Mouse (Mus musculus) midbrain, embryonic 13.5 days (tissue): ENCODE measurements around the gene Dstyk. TPM values are rescaled to one million over a fixed set of nuclear protein-coding genes. Genes with fewer than 3 reads are reported as not detected.

Experiments used
- ATAC-seq: fragments of 200-750 bp; cut with Nextera tagmentation; 2 replicates; pipeline ENCODE4 v1.8.0; 2017; ENCODE audit warnings: mild to moderate bottlenecking, moderate TSS enrichment, moderate library complexity
- H3K27ac ChIP-seq: fragments of 300-500 bp; sonication (generic); 2 replicates; pipeline ENCODE4 v1.5.1; 2015; ENCODE audit warnings: inconsistent platforms, mild to moderate bottlenecking, moderate library complexity
- H3K27me3 ChIP-seq: fragments of 300-500 bp; sonication (generic); 2 replicates; pipeline ENCODE4 v1.6.1; 2015; ENCODE audit warnings: mild to moderate bottlenecking, inconsistent platforms
- H3K36me3 ChIP-seq: fragments of 300-500 bp; sonication (generic); 2 replicates; pipeline ENCODE4 v1.6.1; 2015; ENCODE audit warnings: mild to moderate bottlenecking, inconsistent platforms
- H3K4me1 ChIP-seq: fragments of 300-500 bp; sonication (generic); replicated peaks from 2 replicates; pipeline ENCODE4 v1.6.1; 2015; ENCODE audit warnings: inconsistent platforms
- H3K4me2 ChIP-seq: fragments of 300-500 bp; sonication (generic); replicated peaks from 2 replicates; pipeline ENCODE4 v1.6.1; 2015; ENCODE audit warnings: moderate library complexity, mild to moderate bottlenecking, inconsistent platforms
- H3K4me3 ChIP-seq: fragments of 300-500 bp; sonication (generic); replicated peaks from 2 replicates; pipeline ENCODE4 v1.5.1; 2015; ENCODE audit warnings: mild to moderate bottlenecking, inconsistent platforms
- H3K9ac ChIP-seq: fragments of 300-500 bp; sonication (generic); replicated peaks from 2 replicates; pipeline ENCODE4 v1.6.1; 2015; ENCODE audit warnings: mild to moderate bottlenecking, inconsistent platforms
- H3K9me3 ChIP-seq: fragments of 300-500 bp; sonication (generic); 2 replicates; pipeline ENCODE4 v1.6.1; 2016; ENCODE audit warnings: mild to moderate bottlenecking, inconsistent platforms
- WGBS: fragments of 180-500 bp; shearing (Covaris S2); methylation state at CpG from one replicate; pipeline ENCODE4 v1.1.7; 2015; 5-methylcytosine and 5-hydroxymethylcytosine counted together
- polyA plus RNA-seq: library from polyadenylated mRNA; unstranded; fragments of >200 nt; fragmentation: Nextera tagmentation; extraction: Ambion mirVana; gene quantifications from 2 replicates; pipeline ENCODE4 v1.2.1, GENCODE M21; 2015

Gene Dstyk
- polyA plus RNA-seq, 1 experiment from 2014 or later: 12.9 TPM

DNA sequence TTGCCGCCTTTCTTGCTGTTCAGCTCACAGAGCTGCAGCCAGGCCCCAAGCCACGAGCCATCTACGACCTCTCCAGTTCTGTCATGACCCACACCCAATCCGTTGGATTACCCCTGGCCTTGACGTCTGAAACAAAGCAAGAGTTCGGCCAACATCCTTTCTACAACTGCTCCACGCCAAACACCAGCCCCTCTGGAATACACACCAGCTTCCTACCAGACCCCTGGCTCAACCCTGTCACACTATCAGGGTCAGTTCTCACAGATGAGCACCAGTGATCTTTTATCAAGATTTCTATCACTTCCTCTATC lies 40.3 kb upstream of the Dstyk start:
- 74% methylated on average over 7 of the region's 7 CpGs for WGBS
- Histone ChIP-seq H3K9me3 (no peaks in the 10 kb centered on the region), H3K4me1 (peaks cover 58% of the 10 kb centered on the region), H3K27me3 (no peaks in the 10 kb centered on the region), H3K4me3 (no peak overlapping the region), H3K36me3 (peaks cover 39% of the 10 kb centered on the region), H3K27ac (peak overlapping the region; percentile 37; the same call in 1 of the 2 replicates), H3K4me2 (no peak overlapping the region), H3K9ac (no peak overlapping the region; the same call in 1 of the 2 replicates)
- ATAC-seq: no peak

DNA sequence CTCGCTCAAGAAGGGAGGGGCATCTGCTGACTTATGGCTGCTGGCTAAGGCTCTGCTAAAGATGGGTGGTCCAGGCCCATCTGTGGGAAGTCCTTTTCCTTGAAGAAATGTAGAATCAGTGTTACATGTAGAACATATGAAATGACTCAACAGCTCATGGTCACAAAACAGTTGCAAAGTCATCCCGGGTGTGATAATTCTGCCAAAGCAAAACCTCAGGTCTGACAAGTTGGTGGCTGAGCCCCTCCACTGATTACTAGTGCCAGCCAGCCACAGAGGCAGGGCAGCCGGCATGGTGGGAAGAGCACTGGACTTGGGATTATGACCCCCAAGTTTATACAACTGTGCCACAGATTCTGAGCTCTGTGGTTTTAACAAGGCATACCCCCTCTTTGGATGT lies 39.5 kb upstream of the Dstyk start:
- Histone ChIP-seq H3K27me3 (no peaks in the 10 kb centered on the region), H3K4me2 (no peak overlapping the region), H3K36me3 (peaks cover 39% of the 10 kb centered on the region), H3K4me3 (no peak overlapping the region), H3K27ac (no peak overlapping the region), H3K9me3 (no peaks in the 10 kb centered on the region), H3K4me1 (peaks cover 51% of the 10 kb centered on the region), H3K9ac (no peak overlapping the region)
- ATAC-seq: no peak
- 88% methylated on average over 3 of the region's 3 CpGs for WGBS

DNA sequence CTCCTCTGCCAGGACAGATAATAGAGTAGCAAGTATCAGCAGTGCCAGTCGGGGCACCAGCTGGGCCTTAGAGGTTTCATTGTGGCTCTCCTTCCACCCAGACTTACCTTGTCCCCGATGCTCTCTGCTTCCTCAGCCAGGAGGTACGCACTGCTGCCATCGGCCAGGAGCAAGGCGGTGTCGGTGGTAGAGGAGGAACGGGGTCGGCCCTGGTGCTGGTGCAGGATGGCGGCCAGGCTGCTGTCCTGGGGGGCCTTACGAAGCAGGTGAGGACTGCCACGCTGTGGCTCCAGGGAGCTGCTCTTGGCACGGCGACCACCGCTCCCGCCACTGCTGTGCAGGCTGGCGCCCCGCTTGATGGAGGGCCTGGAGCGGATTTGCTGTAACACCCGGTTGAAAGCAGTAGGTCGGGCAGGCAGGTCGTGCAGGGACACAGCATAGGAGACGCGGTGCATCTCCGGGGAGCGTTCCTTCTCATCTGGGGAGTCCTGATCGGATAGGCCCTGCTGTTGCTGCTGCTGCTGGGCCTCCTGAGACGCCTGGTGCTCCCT lies 36.7 kb upstream of the Dstyk start:
- H3K27ac ChIP-seq: no peak overlapping the region
- H3K4me2 ChIP-seq: no peak overlapping the region
- peaks cover 39% of the 10 kb centered on the region for H3K36me3 ChIP-seq
- H3K27me3 ChIP-seq: no peaks in the 10 kb centered on the region
- no peak overlapping the region for H3K9ac ChIP-seq
- H3K4me1 ChIP-seq: peaks cover 42% of the 10 kb centered on the region
- no peaks in the 10 kb centered on the region for H3K9me3 ChIP-seq
- no peak for ATAC-seq
- no peak overlapping the region for H3K4me3 ChIP-seq
- 87% methylated on average over 27 of the region's 27 CpGs for WGBS

DNA sequence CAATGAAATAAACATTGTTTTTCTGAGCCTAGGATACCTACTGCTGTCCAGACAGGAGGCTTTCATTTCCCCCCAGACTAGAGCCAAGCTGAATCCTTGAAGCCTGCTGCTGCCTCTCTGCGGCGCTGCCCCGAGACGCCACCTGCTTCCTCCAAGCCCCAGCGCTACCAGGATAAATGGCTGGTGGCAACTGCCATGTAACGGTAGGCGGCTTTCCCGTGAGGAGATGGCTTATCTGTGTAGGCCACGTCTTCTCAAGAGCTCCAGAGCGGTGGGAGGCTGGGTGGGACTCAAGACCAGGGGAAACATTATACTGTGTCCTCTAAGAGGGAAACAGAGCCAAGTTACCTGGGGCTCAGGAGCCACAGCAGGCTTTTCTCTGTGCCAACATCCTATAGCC lies 35.4 kb upstream of the Dstyk start:
- Histone ChIP-seq H3K36me3 (peaks cover 39% of the 10 kb centered on the region), H3K4me2 (no peak overlapping the region), H3K9ac (no peak overlapping the region), H3K4me3 (no peak overlapping the region), H3K27ac (0 out of 2 replicates have a peak overlapping the region, but pooled peaks have one; percentile 30), H3K27me3 (no peaks in the 10 kb centered on the region), H3K9me3 (no peaks in the 10 kb centered on the region), H3K4me1 (peaks cover 43% of the 10 kb centered on the region)
- no peak for ATAC-seq
- WGBS: 66% methylated on average over 10 of the region's 10 CpGs

DNA sequence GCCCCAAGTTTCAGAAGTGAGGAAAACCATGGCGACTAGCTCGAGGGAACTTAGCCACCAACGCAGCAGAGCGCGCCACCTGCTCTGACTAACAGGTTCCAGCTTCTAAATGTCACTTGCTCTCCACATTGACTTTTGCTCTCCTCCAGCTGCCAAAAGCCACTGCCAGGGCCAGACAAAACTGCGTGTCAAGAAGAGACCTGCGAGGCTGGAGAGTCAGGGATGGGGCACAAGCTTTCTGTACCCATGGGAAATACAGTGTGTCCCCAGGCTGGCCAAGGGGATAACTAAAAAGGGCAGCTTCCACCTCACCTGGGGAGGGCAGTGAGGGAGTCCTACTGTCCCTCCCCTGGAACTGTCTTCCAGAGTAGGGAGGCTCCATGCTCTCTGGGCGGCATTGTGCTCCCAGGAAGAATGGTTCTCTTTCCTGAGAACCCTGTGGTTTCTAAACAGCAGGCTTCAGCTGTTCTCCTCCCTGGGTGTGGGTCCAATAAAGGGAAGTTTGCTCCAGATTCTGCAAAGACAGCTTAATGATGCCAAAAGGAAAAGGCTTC lies 33.3 kb upstream of the Dstyk start:
- ATAC-seq: no peak
- 90% methylated on average over 8 of the region's 8 CpGs for WGBS
- H3K4me1 ChIP-seq: peaks cover 58% of the 10 kb centered on the region
- no peak overlapping the region for H3K9ac ChIP-seq
- H3K27ac ChIP-seq: 0 out of 2 replicates have a peak overlapping the region, but pooled peaks have one; percentile 15
- H3K36me3 ChIP-seq: peaks cover 22% of the 10 kb centered on the region
- H3K9me3 ChIP-seq: no peaks in the 10 kb centered on the region
- H3K4me2 ChIP-seq: no peak overlapping the region
- no peak overlapping the region for H3K4me3 ChIP-seq
- H3K27me3 ChIP-seq: no peaks in the 10 kb centered on the region

DNA sequence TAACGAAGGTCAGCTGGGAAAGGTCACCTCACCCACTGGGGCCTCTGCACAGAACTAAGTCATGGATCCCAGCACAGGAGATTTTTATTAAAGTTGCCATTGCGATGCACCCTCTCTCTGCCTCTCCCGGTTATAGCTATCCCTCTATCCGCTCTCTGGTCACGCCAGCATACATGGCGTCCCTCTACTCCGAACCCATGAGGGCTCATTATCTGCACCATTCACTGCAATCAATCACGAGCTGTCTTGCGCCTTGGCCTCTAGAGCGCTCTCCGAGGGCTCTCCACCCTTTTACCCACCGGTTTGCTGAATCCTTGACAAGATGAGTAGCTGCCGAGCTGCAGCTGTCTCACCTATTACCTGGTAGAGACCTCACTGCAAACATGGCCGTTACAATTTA lies 32.1 kb upstream of the Dstyk start:
- no peak for ATAC-seq

DNA sequence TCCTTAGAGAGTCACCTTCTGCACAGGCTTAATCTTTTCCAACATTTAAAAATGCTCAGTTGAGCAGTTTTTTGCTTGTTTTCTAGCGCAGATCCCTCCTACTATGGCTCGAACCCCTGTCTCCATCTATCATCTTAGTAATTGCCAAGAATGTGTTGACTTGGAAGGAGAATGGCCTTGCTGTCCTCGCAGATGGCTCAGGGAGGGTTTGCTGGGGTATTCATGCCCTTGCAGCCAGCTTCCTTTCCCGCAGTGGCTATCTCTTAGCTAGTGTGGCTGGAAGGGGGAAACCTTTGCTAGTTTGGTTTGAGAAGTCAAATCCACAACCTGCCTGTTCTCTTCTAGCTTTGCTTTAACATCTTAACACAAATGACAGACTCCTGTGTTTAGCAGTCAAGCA lies 31.6 kb upstream of the Dstyk start:
- H3K4me1 ChIP-seq: peaks cover 74% of the 10 kb centered on the region
- no peak for ATAC-seq
- H3K9me3 ChIP-seq: no peaks in the 10 kb centered on the region
- H3K4me2 ChIP-seq: 0 out of 2 replicates have a peak overlapping the region, but pooled peaks have one; percentile 25
- H3K9ac ChIP-seq: no peak overlapping the region
- H3K27me3 ChIP-seq: no peaks in the 10 kb centered on the region
- H3K27ac ChIP-seq: peak overlapping the region; percentile 45; the same call in 1 of the 2 replicates
- peaks cover 5% of the 10 kb centered on the region; the same call in 1 of the 2 replicates for H3K36me3 ChIP-seq
- 82% methylated on average over 4 of the region's 4 CpGs for WGBS
- H3K4me3 ChIP-seq: no peak overlapping the region

More for the DNA sequence above, 32.1 kb upstream of the Dstyk start:
- peak overlapping the region; percentile 42; the same call in 1 of the 2 replicates for H3K9ac ChIP-seq
- peaks cover 10% of the 10 kb centered on the region for H3K36me3 ChIP-seq
- WGBS: 59% methylated on average over 14 of the region's 14 CpGs
- H3K4me1 ChIP-seq: peaks cover 70% of the 10 kb centered on the region
- H3K27me3 ChIP-seq: no peaks in the 10 kb centered on the region
- no peaks in the 10 kb centered on the region for H3K9me3 ChIP-seq
- H3K4me3 ChIP-seq: no peak overlapping the region
- H3K4me2 ChIP-seq: peak overlapping the region; percentile 25; the same call in 1 of the 2 replicates
- H3K27ac ChIP-seq: peak overlapping the region; percentile 45

DNA sequence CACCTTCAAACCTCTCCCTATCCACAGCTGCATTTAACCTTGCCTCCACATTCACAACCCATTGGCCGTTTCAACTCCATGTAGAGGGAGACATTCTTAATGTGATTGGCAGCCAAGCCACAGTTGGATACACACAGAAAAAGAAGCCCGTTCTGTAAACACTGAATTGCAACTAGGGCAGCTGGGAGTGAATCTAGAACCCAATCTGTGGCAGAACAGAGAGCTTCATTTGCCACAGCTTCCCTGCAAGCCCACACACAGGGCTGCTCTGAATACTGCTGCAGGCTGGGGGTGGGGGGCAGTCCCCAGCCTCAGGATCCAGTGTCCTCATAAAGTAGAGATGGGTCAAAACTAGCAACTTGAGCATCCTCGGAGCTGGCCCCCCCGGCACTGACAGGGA lies 31.1 kb upstream of the Dstyk start:
- H3K27me3 ChIP-seq: no peaks in the 10 kb centered on the region
- H3K9me3 ChIP-seq: no peaks in the 10 kb centered on the region
- no peak overlapping the region for H3K4me2 ChIP-seq
- H3K4me1 ChIP-seq: peaks cover 76% of the 10 kb centered on the region
- H3K9ac ChIP-seq: no peak overlapping the region
- WGBS: 76% methylated on average over 4 of the region's 4 CpGs
- no peaks in the 10 kb centered on the region for H3K36me3 ChIP-seq
- no peak for ATAC-seq
- no peak overlapping the region for H3K27ac ChIP-seq
- no peak overlapping the region for H3K4me3 ChIP-seq

DNA sequence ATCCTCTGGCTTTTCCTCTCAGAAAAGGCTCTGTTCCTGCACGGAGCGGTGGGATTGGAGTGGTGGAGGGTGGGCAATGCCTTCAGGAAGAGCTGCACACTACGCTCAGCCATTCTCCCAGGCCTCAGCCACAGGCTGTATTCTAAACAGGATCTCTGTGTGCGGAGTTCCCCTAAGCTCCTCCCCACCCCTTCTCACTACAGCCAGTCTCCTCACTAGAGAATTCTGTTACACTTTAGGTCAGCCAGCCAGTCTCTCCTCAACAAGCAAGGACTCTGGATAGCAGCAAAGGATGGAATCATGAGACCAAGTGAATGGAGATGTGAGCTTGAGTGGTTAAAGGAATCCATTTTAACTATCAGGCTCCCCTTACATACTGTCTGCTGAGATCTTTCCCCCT lies 29.4 kb upstream of the Dstyk start:
- Histone ChIP-seq H3K4me1 (peaks cover 80% of the 10 kb centered on the region), H3K36me3 (no peaks in the 10 kb centered on the region), H3K27ac (peak overlapping the region; percentile 47; the same call in 1 of the 2 replicates), H3K27me3 (no peaks in the 10 kb centered on the region), H3K9ac (peak overlapping the region; percentile 97), H3K9me3 (no peaks in the 10 kb centered on the region), H3K4me3 (peak overlapping the region; percentile 78), H3K4me2 (peak overlapping the region; percentile 91)
- no peak for ATAC-seq
- WGBS: 30% methylated on average over 4 of the region's 4 CpGs

DNA sequence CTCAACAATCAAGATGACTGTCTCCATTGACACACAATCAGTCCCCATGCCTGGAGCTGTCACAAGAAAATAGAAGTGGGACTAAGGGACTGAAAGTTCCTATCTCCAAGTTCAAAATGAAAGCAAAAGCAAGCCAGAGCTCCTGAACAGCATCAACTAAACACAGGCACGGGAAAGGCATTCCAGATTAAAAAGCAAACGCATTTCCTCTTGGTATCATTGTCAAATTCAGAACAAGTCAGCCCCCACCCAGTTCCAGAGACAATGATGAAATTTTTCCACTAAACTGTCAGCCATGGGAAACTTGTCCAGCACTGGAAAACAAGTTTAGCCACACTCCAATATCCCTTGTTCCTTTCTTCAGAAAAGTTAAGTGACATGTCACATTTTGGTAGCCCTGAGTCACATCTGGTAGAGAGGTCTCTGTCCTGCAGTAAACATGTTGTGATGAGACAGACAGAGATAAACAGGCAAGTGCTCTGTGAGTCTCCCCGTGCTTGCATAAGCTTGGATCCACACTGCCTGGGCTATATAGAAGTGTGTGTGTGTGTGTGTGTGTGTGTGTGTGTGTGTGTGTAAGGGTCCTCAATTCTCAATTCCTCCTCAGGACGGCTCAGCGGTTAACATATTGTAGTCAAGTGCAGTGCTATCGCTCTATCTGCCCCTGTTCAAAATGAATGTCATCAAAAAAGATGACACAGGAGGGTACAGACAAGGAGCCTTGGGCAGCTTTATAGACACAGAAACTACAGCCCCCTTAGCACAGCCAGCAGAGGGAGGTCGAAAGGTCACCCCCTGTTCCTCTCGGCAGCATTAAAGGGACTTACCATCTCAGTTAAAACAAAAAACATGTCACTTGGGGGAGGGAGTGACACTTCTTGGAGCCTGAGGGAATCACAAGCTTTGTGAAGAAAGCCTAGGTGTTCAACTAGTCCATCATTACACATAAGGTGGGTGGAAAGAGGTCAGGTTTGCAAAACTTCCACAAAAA lies 28.2 kb upstream of the Dstyk start:
- peaks cover 78% of the 10 kb centered on the region for H3K4me1 ChIP-seq
- WGBS: 47% methylated on average over 8 of the region's 8 CpGs
- peak overlapping the region; percentile 78 for H3K4me3 ChIP-seq
- no peaks in the 10 kb centered on the region for H3K27me3 ChIP-seq
- H3K27ac ChIP-seq: peak overlapping the region; percentile 93; the same call in 1 of the 2 replicates
- H3K36me3 ChIP-seq: no peaks in the 10 kb centered on the region
- no peaks in the 10 kb centered on the region for H3K9me3 ChIP-seq
- ATAC-seq: no peak
- peak overlapping the region; percentile 91 for H3K4me2 ChIP-seq
- peak overlapping the region; percentile 97 for H3K9ac ChIP-seq

DNA sequence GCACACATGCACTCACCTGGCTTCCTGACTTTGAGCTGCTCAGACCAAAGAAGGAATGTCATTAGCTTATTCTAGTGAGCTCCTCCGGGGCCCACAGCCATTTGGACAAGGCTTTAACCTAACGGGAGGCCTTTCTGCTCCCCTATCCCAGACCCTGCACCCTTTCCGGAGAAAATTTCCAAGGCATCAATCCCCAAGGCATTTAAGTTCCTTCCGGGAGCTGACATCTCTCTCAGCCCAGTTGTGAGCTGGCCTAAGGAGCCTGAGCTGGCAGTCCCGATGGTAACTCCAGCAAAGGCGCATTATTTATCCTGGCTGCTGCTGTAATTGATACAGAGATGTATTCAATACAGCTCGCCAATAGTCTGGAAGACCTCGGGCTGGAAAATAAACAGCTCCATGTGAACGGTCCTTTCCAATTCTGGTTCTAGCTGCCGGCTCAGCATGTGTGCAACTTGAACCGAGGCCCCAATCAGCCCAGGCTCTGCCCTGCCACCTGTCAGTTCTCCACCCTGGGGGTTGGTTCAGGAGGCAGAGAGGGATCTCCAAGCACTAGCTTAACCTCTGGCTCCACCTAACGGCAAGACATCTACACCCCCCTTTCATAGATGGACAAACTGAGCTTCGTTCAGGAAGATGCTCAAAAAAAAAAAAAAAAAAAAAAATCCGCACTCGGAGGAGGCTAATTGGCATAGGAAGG lies 27.3 kb upstream of the Dstyk start:
- WGBS: 10% methylated on average over 15 of the region's 15 CpGs

More for the DNA sequence above, 27.3 kb upstream of the Dstyk start:
- H3K27ac ChIP-seq: peak overlapping the region; percentile 93
- peak overlapping the region; percentile 91 for H3K4me2 ChIP-seq
- H3K9me3 ChIP-seq: no peaks in the 10 kb centered on the region
- H3K36me3 ChIP-seq: no peaks in the 10 kb centered on the region
- ATAC-seq: peak; percentile 35; the same call in 1 of the 2 replicates
- H3K9ac ChIP-seq: peak overlapping the region; percentile 97
- H3K4me1 ChIP-seq: peaks cover 68% of the 10 kb centered on the region
- H3K4me3 ChIP-seq: peak overlapping the region; percentile 78
- H3K27me3 ChIP-seq: no peaks in the 10 kb centered on the region
